Mouse (Mus musculus) olfactory bulb, adult 2 months (tissue): Measurements from ENCODE around the gene Xlr5c. TPM values are rescaled to one million over a fixed set of nuclear protein-coding genes. Genes with fewer than 3 reads are reported as not detected.

Source experiments
- polyA plus RNA-seq: library from polyadenylated mRNA; stranded (reverse); fragments of >200 nt; gene quantifications from 2 replicates; pipeline ENCODE4 v1.2.4, GENCODE M21; 2012; ENCODE audit warnings: low replicate concordance; ENCODE audit not compliant: missing spikeins, insufficient read depth, insufficient read length

The Xlr5c gene
- polyA plus RNA-seq, 1 experiment = not detected

Other genes starting within 250 kb of the Xlr5c start
- not detected in 2 replicates for gene Pnma3, start 228.2 kb downstream of the Xlr5c start, polyA plus RNA-seq
- not detected in 2 replicates for gene Xlr4a, start 210.5 kb downstream of the Xlr5c start, polyA plus RNA-seq
- gene Xlr3a, start 195.9 kb downstream of the Xlr5c start, polyA plus RNA-seq = not detected in 2 replicates
- not detected in 2 replicates for gene Gm14685, start 175.9 kb downstream of the Xlr5c start, polyA plus RNA-seq
- gene Xlr5b, start 144.2 kb downstream of the Xlr5c start, polyA plus RNA-seq = not detected in 2 replicates
- not detected in 2 replicates for gene DXBay18, start 143.5 kb downstream of the Xlr5c start, polyA plus RNA-seq
- not detected in 2 replicates for gene Spin2d, start 116.0 kb downstream of the Xlr5c start, polyA plus RNA-seq
- not detected in 2 replicates for gene Xlr3b, start 100.8 kb downstream of the Xlr5c start, polyA plus RNA-seq
- gene Xlr4b, start 78.6 kb downstream of the Xlr5c start, polyA plus RNA-seq = not detected in 2 replicates
- gene F8a, start 64.7 kb downstream of the Xlr5c start, polyA plus RNA-seq = not detected in 2 replicates
- not detected in 2 replicates for gene Xlr4c, start 49.8 kb downstream of the Xlr5c start, polyA plus RNA-seq
- not detected in 2 replicates for gene Xlr3c, start 27.6 kb downstream of the Xlr5c start, polyA plus RNA-seq
- not detected in 2 replicates for gene Xlr5a, start within 50 bp of the Xlr5c start, polyA plus RNA-seq
- not detected in 2 replicates for gene Gm45015, start 43.9 kb upstream of the Xlr5c start, polyA plus RNA-seq
- not detected in 2 replicates for gene Zfp275, start 49.6 kb upstream of the Xlr5c start, polyA plus RNA-seq
- gene Gm18336, start 105.8 kb upstream of the Xlr5c start, polyA plus RNA-seq = not detected in 2 replicates
- not detected in 2 replicates for gene Zfp92, start 118.1 kb upstream of the Xlr5c start, polyA plus RNA-seq
- not detected in 2 replicates for gene Trex2, start 142.4 kb upstream of the Xlr5c start, polyA plus RNA-seq
- not detected in 2 replicates for gene Haus7, start 166.1 kb upstream of the Xlr5c start, polyA plus RNA-seq
- not detected in 2 replicates for gene Bgn, start 190.6 kb upstream of the Xlr5c start, polyA plus RNA-seq
- not detected in 2 replicates for gene Atp2b3, start 210.1 kb upstream of the Xlr5c start, polyA plus RNA-seq